Mouse (Mus musculus): ENCODE results near the gene Stac2. TPM values are rescaled to one million over a fixed set of nuclear protein-coding genes. Genes with fewer than 3 reads are reported as not detected.
A peak's percentile ranks its signal among the peaks of the same experiment; 100 is the strongest.

Stac2 gene
- polyA plus RNA-seq, 1 experiment from 2014 or later, result 4.3 TPM

GRCm38 (mm10) chr11:98030701-98031442 is 22.4 kb downstream of the Stac2 start:
- no peak overlapping the region for H3K9ac ChIP-seq
- H3K36me3 ChIP-seq, result peaks cover 37% of the 10 kb centered on the region
- ATAC-seq (replicated peaks; ENCODE audit: low FRiP score), result no peak
- no peak overlapping the region for H3K4me2 ChIP-seq
- H3K4me1 ChIP-seq, result peaks cover 26% of the 10 kb centered on the region
- no peak overlapping the region for H3K4me3 ChIP-seq (replicated peaks)
- H3K27ac ChIP-seq, result peak overlapping the region; percentile 11
- peaks cover 6% of the 10 kb centered on the region for H3K27me3 ChIP-seq
- H3K9me3 ChIP-seq (replicated peaks), result no peaks in the 10 kb centered on the region
- WGBS, result 48% methylated on average over 5 of the region's 5 CpGs

- peaks cover 27% of the 10 kb centered on the region for H3K4me1 ChIP-seq
- peak overlapping the region; percentile 98 for H3K9ac ChIP-seq
- no peaks in the 10 kb centered on the region for H3K9me3 ChIP-seq (replicated peaks)
- H3K4me3 ChIP-seq (replicated peaks), result peak overlapping the region; percentile 87
- WGBS, result 18% methylated on average over 7 of the region's 7 CpGs
- peaks cover 37% of the 10 kb centered on the region for H3K36me3 ChIP-seq
- peak overlapping the region; percentile 95; the same call in 1 of the 2 replicates for H3K27ac ChIP-seq
- no peaks in the 10 kb centered on the region for H3K27me3 ChIP-seq
- no peak for ATAC-seq (replicated peaks; ENCODE audit: low FRiP score)
- H3K4me2 ChIP-seq, result peak overlapping the region; percentile 66
Observed at GRCm38 (mm10) chr11:98027785-98028184, 25.5 kb downstream of the Stac2 start.

DNA sequence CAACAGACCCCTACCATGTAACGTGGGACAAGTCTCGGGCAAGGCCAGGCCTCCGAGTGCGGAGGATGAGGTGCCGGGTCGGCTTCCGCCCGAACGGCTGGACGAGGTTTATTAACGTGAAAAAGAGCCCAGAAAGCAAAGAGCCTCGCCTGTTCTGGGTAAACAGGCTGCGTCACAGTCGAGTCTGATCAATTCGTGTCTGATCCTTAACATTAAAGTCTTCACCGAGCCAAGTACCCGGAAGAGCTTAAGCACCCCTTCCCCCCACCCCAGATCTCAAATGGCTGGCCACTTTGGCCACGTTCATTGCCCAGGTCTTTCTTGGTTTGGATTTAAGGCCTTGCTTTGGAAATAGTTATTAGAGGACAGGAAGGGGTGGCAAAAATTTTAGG is 26.0 kb downstream of the Stac2 start:
- Histone ChIP-seq H3K4me3 (replicated peaks) (peak overlapping the region; percentile 87), H3K27me3 (no peaks in the 10 kb centered on the region), H3K4me2 (peak overlapping the region; percentile 66), H3K9ac (peak overlapping the region; percentile 98), H3K27ac (peak overlapping the region; percentile 95), H3K4me1 (peaks cover 28% of the 10 kb centered on the region), H3K9me3 (replicated peaks) (no peaks in the 10 kb centered on the region), H3K36me3 (peaks cover 37% of the 10 kb centered on the region)
- no peak; the same call in 1 of the 2 replicates for ATAC-seq (replicated peaks; ENCODE audit: low FRiP score)
- WGBS, result 0% methylated on average over 18 of the region's 18 CpGs

DNA sequence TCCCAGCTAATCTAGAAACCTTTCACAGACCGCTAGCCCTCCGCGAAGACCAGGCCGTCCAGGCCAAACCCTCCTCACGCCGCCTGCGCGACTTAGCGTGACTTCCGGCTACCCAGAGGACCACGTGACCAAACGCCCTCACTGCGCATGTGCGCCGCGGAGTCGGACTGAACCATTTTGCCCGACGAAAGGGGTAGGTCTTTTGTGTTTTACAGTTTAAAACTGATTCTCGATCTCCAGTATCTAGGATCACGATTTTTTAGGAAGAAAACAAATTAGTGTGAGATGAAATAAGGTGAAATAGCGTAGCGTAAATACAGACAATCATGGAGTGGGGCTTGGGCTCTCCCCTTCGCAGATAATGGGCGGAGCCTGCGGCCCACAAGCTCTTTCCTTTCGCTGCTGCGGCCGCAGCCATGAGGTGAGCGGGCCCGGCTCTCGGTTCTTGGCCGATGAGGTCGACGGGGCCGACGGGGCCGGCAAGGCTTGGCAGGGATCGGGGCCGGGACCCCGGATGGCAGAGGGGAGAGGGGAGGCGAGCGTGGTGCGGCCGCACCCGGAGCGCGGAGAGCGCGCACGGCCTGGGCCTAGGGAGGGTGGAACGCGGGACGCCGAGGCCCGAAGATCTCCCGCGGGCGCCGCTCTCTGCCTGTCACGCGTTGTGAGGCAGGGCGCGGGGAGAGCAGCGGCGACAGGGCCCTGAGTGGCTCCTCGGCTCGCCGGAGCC is 26.5 kb downstream of the Stac2 start, which contains the start of gene Rpl19:
Gene Rpl19, plus strand, starts transcription at position 141 of the 727 bp plus-strand sequence.
- H3K36me3 ChIP-seq, result peaks cover 35% of the 10 kb centered on the region
- H3K9me3 ChIP-seq (replicated peaks), result no peaks in the 10 kb centered on the region
- peaks cover 32% of the 10 kb centered on the region for H3K4me1 ChIP-seq
- no peaks in the 10 kb centered on the region for H3K27me3 ChIP-seq
- peak within 1 kb of the TSS; percentile 66 for H3K4me2 ChIP-seq
- peak within 1 kb of the TSS; percentile 98 for H3K9ac ChIP-seq
- H3K4me3 ChIP-seq (replicated peaks), result peak within 1 kb of the TSS; percentile 87
- peak within 1 kb of the TSS; percentile 95 for H3K27ac ChIP-seq
- peak; percentile 69 for ATAC-seq (replicated peaks; ENCODE audit: low FRiP score)
- under 1% methylated on average over 69 of the region's 69 CpGs for WGBS

- H3K27me3 ChIP-seq, result no peaks in the 10 kb centered on the region
- peak overlapping the region; percentile 95 for H3K27ac ChIP-seq
- H3K9me3 ChIP-seq (replicated peaks), result no peaks in the 10 kb centered on the region
- 4% methylated on average over 15 of the region's 15 CpGs for WGBS
- H3K9ac ChIP-seq, result peak overlapping the region; percentile 98
- peak overlapping the region; percentile 87 for H3K4me3 ChIP-seq (replicated peaks)
- H3K4me2 ChIP-seq, result peak overlapping the region; percentile 66
- ATAC-seq (replicated peaks; ENCODE audit: low FRiP score), result no peak
- H3K36me3 ChIP-seq, result peaks cover 33% of the 10 kb centered on the region
- peaks cover 38% of the 10 kb centered on the region for H3K4me1 ChIP-seq
Observed at GRCm38 (mm10) chr11:98026248-98026569, 27.1 kb downstream of the Stac2 start.

- WGBS, result 74% methylated on average over 3 of the region's 3 CpGs
- H3K9ac ChIP-seq, result no peak overlapping the region
- no peaks in the 10 kb centered on the region for H3K9me3 ChIP-seq (replicated peaks)
- ATAC-seq (replicated peaks; ENCODE audit: low FRiP score), result no peak
- peaks cover 55% of the 10 kb centered on the region for H3K4me1 ChIP-seq
- no peak overlapping the region for H3K4me2 ChIP-seq
- H3K27ac ChIP-seq, result no peak overlapping the region
- no peak overlapping the region for H3K4me3 ChIP-seq (replicated peaks)
- H3K36me3 ChIP-seq, result peaks cover 16% of the 10 kb centered on the region
- H3K27me3 ChIP-seq, result no peaks in the 10 kb centered on the region
Observed at GRCm38 (mm10) chr11:98024516-98024915, 28.7 kb downstream of the Stac2 start.

DNA sequence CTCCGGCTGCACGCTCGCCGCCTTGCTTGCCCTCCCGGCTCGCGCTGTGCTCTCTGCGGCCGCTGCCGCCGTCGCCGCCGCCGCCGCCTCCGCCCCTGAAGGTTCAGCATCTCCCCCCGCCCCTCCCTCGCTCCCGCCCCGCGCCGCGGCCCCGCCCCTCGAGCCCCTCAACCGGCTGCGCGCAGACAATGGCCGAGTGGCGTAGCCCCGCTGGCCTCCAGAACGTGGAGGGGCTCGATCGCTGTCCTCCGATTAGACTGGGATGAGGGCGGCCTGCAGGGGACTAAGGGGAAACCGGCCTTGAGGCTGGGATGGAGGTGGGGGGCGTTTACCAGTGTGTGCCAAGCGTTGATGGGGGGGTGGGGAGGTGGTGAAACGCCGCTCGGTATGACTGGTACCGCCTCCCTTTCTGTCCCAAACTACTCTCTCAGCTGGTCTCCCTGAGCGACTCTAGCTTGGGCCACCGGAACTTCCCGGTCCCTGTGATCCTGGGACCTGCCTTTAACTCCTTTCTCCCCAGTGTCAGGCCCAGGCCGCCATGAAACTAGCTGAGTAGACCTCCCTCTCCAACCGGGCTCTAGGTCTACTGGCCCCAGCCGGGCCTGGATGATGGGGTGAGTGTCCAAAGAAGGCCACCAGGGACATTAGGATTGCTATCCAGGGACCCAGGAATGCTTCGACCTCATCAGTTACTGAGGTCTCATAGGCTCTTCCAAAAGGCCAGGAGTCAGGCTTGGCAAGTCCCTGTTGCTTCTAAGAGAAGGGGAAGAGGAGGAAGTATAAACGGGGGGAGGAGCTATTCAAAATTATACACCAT is 30.5 kb downstream of the Stac2 start, which contains the start of gene Cacnb1:
Gene Cacnb1, minus strand, starts transcription at position 480 of the 817 bp plus-strand sequence.
- Histone ChIP-seq H3K9ac (peak within 1 kb of the TSS; percentile 84), H3K27ac (peak within 1 kb of the TSS; percentile 98), H3K4me1 (peaks cover 60% of the 10 kb centered on the region), H3K9me3 (replicated peaks) (no peaks in the 10 kb centered on the region), H3K4me2 (peak within 1 kb of the TSS; percentile 91), H3K4me3 (replicated peaks) (peak within 1 kb of the TSS; percentile 87), H3K36me3 (peaks cover 7% of the 10 kb centered on the region), H3K27me3 (no peaks in the 10 kb centered on the region)
- ATAC-seq (replicated peaks; ENCODE audit: low FRiP score), result peak; percentile 55
- under 1% methylated on average over 51 of the region's 52 CpGs for WGBS

GRCm38 (mm10) chr11:98022253-98022554 is 31.1 kb downstream of the Stac2 start:
- H3K9ac ChIP-seq, result peak overlapping the region; percentile 84
- H3K4me1 ChIP-seq, result peaks cover 57% of the 10 kb centered on the region
- WGBS, result under 1% methylated on average over 23 of the region's 23 CpGs
- peak overlapping the region; percentile 98 for H3K27ac ChIP-seq
- H3K4me3 ChIP-seq (replicated peaks), result peak overlapping the region; percentile 87
- peak overlapping the region; percentile 91 for H3K4me2 ChIP-seq
- no peak; the same call in 1 of the 2 replicates for ATAC-seq (replicated peaks; ENCODE audit: low FRiP score)
- no peaks in the 10 kb centered on the region for H3K9me3 ChIP-seq (replicated peaks)
- H3K27me3 ChIP-seq, result no peaks in the 10 kb centered on the region
- H3K36me3 ChIP-seq, result peaks cover 13% of the 10 kb centered on the region

DNA sequence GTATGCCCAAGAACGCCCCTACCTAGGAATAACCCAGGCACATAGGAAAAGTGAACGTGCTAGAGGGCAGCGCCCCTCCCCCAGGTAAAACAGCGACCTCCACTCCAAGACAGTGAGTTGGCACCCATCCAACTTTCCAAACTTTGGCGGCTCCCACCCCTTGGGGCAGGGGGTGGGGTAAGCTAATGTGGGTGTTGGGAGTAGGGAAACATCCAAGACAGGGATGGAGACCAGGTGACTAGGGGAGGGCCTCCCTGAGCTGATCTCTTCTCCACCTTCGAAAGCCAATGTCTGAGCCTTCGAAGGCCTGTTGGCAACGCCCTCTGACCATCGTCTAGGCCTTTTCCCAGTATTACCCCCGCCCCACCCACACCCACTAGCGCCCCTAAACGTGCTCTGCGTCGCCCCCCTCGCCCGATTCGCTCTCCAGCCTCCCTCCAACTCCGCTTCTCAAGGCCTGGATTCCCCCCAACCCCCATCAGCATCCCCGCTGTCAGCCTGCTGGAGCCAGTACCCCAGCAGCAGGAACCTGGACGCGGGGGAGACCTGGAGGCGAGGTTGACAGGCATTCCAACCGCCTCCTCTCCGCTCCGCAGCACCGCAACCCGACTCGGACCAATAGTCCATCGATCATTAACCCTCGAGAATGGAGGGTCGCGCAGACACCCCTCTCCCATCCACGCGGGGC is 31.6 kb downstream of the Stac2 start:
- Histone ChIP-seq H3K4me2 (peak overlapping the region; percentile 91), H3K36me3 (peaks cover 18% of the 10 kb centered on the region), H3K9ac (peak overlapping the region; percentile 84), H3K9me3 (replicated peaks) (no peaks in the 10 kb centered on the region), H3K4me1 (peaks cover 62% of the 10 kb centered on the region), H3K4me3 (replicated peaks) (peak overlapping the region; percentile 87), H3K27ac (peak overlapping the region; percentile 98), H3K27me3 (no peaks in the 10 kb centered on the region)
- 3% methylated on average over 33 of the region's 34 CpGs for WGBS
- peak; percentile 22 for ATAC-seq (replicated peaks; ENCODE audit: low FRiP score)

DNA sequence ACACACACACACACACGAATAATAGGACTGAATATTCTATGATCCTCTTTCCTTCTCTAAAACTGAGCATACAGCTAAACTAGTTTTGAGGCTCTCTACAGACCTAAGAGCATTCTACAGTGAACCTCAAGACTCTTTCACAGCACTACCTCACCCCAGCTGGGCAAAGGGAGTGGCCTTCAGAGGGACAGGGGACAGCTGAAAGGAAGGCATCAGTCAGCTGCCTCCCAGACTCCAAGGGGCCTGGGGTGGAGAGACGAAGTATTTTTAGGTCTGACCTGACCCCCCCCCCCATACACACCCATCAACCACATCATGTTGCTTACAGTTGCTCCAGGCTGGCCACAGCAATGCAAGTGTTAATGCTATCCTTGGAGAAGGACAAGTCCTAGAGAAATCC is 32.1 kb downstream of the Stac2 start:
- WGBS, result 31% methylated on average over 2 of the region's 2 CpGs
- H3K9ac ChIP-seq, result peak overlapping the region; percentile 84; the same call in 1 of the 2 replicates
- peaks cover 63% of the 10 kb centered on the region for H3K4me1 ChIP-seq
- H3K27me3 ChIP-seq, result no peaks in the 10 kb centered on the region
- peak overlapping the region; percentile 91 for H3K4me2 ChIP-seq
- H3K36me3 ChIP-seq, result peaks cover 24% of the 10 kb centered on the region
- no peak for ATAC-seq (replicated peaks; ENCODE audit: low FRiP score)
- peak overlapping the region; percentile 87 for H3K4me3 ChIP-seq (replicated peaks)
- no peaks in the 10 kb centered on the region for H3K9me3 ChIP-seq (replicated peaks)
- peak overlapping the region; percentile 98 for H3K27ac ChIP-seq

GRCm38 (mm10) chr11:98020710-98021109 is 32.6 kb downstream of the Stac2 start:
- peaks cover 28% of the 10 kb centered on the region for H3K36me3 ChIP-seq
- H3K4me3 ChIP-seq (replicated peaks), result peak overlapping the region; percentile 14; the same call in 1 of the 2 replicates
- H3K9me3 ChIP-seq (replicated peaks), result no peaks in the 10 kb centered on the region
- WGBS, result 32% methylated on average over 1 of the region's 1 CpGs
- peak overlapping the region; percentile 91 for H3K4me2 ChIP-seq
- H3K27ac ChIP-seq, result peak overlapping the region; percentile 98; the same call in 1 of the 2 replicates
- ATAC-seq (replicated peaks; ENCODE audit: low FRiP score), result no peak
- H3K27me3 ChIP-seq, result no peaks in the 10 kb centered on the region
- peaks cover 59% of the 10 kb centered on the region for H3K4me1 ChIP-seq
- H3K9ac ChIP-seq, result 0 out of 2 replicates have a peak overlapping the region, but pooled peaks have one; percentile 17
